Mouse (Mus musculus) midbrain, postnatal 0 days (tissue): ENCODE data around the gene Dnajc16. TPM values are rescaled to one million over a fixed set of nuclear protein-coding genes. Genes with fewer than 3 reads are reported as not detected.

Source experiments
- ATAC-seq: fragments of 200-750 bp; cut with Nextera tagmentation; 2 replicates; pipeline ENCODE4 v1.8.0; 2017; ENCODE audit warnings: moderate number of reproducible peaks, mild to moderate bottlenecking, moderate TSS enrichment, moderate library complexity; ENCODE audit not compliant: low FRiP score
- DNase-seq: peaks from one replicate; pipeline ENCODE4 v3.0.0-alpha.2; 2015; ENCODE audit warnings: low spot score
- H3K27ac ChIP-seq: fragments of 300-500 bp; sonication (generic); 2 replicates; pipeline ENCODE4 v1.5.1; 2014; ENCODE audit warnings: low read depth, mild to moderate bottlenecking, low read length, mixed read lengths
- H3K27me3 ChIP-seq: fragments of 300-500 bp; sonication (generic); 2 replicates; pipeline ENCODE4 v1.6.1; 2014; ENCODE audit warnings: low read length, control low read depth, mixed read lengths; ENCODE audit not compliant: insufficient read depth
- H3K36me3 ChIP-seq: fragments of 300-500 bp; sonication (generic); 2 replicates; pipeline ENCODE4 v1.6.1; 2014; ENCODE audit warnings: low read length, control low read depth, mixed read lengths; ENCODE audit not compliant: insufficient read depth
- H3K4me1 ChIP-seq: fragments of 300-500 bp; sonication (generic); 2 replicates; pipeline ENCODE4 v1.6.1; 2014; ENCODE audit warnings: mild to moderate bottlenecking, control low read depth, antibody characterized with exemption, low read length, mixed read lengths; ENCODE audit not compliant: insufficient read depth
- H3K4me2 ChIP-seq: fragments of 300-500 bp; sonication (generic); 2 replicates; pipeline ENCODE4 v1.6.1; 2014; ENCODE audit warnings: low read depth, mild to moderate bottlenecking, low read length, mixed read lengths; ENCODE audit not compliant: poor library complexity, severe bottlenecking
- H3K4me3 ChIP-seq: fragments of 300-500 bp; sonication (generic); 2 replicates; pipeline ENCODE4 v1.5.1; 2014; ENCODE audit warnings: low read depth, mild to moderate bottlenecking, low read length, moderate library complexity
- H3K9ac ChIP-seq: fragments of 300-500 bp; sonication (generic); replicated peaks from 2 replicates; pipeline ENCODE4 v1.6.1; 2014; ENCODE audit warnings: mild to moderate bottlenecking, low read length, moderate library complexity, mixed read lengths; ENCODE audit not compliant: poor library complexity, severe bottlenecking
- H3K9me3 ChIP-seq: fragments of 300-500 bp; sonication (generic); 2 replicates; pipeline ENCODE4 v1.6.1; 2016; ENCODE audit warnings: low read length, control low read depth
- CTCF ChIP-seq: IDR thresholded peaks from 2 replicates; pipeline ENCODE4 v1.5.1; 2016; ENCODE audit warnings: antibody characterized with exemption, mild to moderate bottlenecking
- WGBS: fragments of 180-500 bp; shearing (Covaris S2); extraction: QIAGEN DNeasy Blood & Tissue Kit; methylation state at CpG from one replicate; pipeline ENCODE4 v1.1.7; 2014; 5-methylcytosine and 5-hydroxymethylcytosine counted together
- polyA plus RNA-seq: library from polyadenylated mRNA; unstranded; fragments of >200 nt; fragmentation: Nextera tagmentation; extraction: Ambion mirVana; gene quantifications from 2 replicates; pipeline ENCODE4 v1.2.1, GENCODE M21; 2015
- total RNA-seq: library from RNA; depleted of rRNA; stranded (reverse); fragments of >200 nt; gene quantifications from 2 replicates; pipeline ENCODE4 v1.2.3, GENCODE M21; 2014

Gene Dnajc16
- total and polyA plus RNA-seq, 2 experiments from 2014 or later: 7.2 to 18.2 TPM

DNA sequence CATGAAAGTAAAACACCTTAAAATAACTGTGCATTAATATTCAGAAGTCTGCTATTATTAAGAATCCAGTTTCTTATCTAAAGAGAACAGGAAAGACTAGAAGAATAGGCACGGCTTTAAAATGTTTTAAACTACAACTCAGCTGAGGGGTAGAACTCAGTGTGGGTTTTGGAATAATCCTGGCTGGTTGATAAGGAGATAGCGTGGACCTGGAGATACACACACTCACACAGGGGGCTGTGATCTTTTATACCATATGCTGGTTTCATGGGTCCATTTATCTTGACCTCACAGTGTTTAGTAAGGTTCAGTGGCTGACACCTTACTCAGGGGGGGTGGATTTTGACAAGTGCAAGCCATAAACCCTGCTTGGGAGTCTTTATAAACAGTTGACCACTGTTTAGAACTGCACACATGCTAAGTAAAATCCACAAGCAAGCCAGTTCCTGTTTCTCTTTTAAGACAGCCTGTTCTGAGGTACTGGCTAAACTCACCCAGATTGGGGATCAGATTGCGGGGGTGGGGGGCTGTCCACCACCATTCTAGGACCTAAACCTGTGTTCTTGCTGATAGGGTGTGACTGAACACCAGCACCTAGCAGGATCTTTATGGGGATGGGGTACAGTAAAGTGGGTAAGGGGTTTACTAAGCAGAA is 1.0 kb downstream of the Dnajc16 start:
- H3K4me2 ChIP-seq: peak overlapping the region; percentile 87
- H3K36me3 ChIP-seq: peaks cover 9% of the 10 kb centered on the region; the same call in 1 of the 2 replicates
- DNase-seq (no peak), ATAC-seq (no peak)
- TF ChIP-seq CTCF: no peak
- peak overlapping the region; percentile 98 for H3K4me3 ChIP-seq
- no peaks in the 10 kb centered on the region for H3K27me3 ChIP-seq
- H3K27ac ChIP-seq: peak overlapping the region; percentile 88
- no peaks in the 10 kb centered on the region for H3K9me3 ChIP-seq
- peak overlapping the region; percentile 93 for H3K9ac ChIP-seq
- H3K4me1 ChIP-seq: no peaks in the 10 kb centered on the region
- 53% methylated on average over 3 of the region's 3 CpGs for WGBS

- no peak overlapping the region for H3K4me3 ChIP-seq
- peaks cover 28% of the 10 kb centered on the region for H3K36me3 ChIP-seq
- no peaks in the 10 kb centered on the region for H3K27me3 ChIP-seq
- no peak overlapping the region for H3K4me2 ChIP-seq
- DNase-seq (no peak), ATAC-seq (no peak)
- no peak overlapping the region for H3K9ac ChIP-seq
- no peak overlapping the region for H3K27ac ChIP-seq
- no peak for TF ChIP-seq CTCF
- H3K4me1 ChIP-seq: no peaks in the 10 kb centered on the region
- WGBS: 95% methylated on average over 7 of the region's 7 CpGs
- H3K9me3 ChIP-seq: no peaks in the 10 kb centered on the region
These were observed 3.3 kb downstream of the Dnajc16 start for GRCm38 (mm10) chr4:141787462-141787861.

GRCm38 (mm10) chr4:141787046-141787445 is 3.7 kb downstream of the Dnajc16 start:
- no peak overlapping the region for H3K4me3 ChIP-seq
- no peaks in the 10 kb centered on the region for H3K4me1 ChIP-seq
- H3K27ac ChIP-seq: no peak overlapping the region

DNA sequence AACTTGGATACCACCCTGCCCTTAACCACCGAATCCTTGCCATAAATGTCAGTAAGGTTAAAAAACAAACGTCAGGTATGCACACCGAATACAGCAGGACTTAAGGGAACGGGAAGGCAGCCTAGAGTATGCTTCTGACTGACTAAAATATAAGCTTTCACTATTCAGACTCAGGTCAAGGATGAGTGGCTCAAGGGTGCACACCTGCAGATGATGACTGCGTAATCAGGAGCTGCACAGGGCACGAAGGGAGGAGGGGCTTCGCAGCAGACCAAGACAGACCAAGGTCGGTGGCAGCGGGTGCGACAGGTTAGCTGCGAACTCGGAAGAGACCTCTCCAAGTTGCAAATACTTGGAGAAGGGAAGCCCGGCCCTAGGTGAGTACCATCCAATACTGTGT is 4.6 kb downstream of the Dnajc16 start:
- no peak overlapping the region for H3K4me2 ChIP-seq
- TF ChIP-seq CTCF: no peak
- H3K36me3 ChIP-seq: peaks cover 39% of the 10 kb centered on the region
- DNase-seq: no peak
- H3K27me3 ChIP-seq: no peaks in the 10 kb centered on the region
- no peak overlapping the region for H3K27ac ChIP-seq
- H3K9me3 ChIP-seq: no peaks in the 10 kb centered on the region
- WGBS: 92% methylated on average over 13 of the region's 13 CpGs
- no peak for ATAC-seq
- no peak overlapping the region for H3K4me3 ChIP-seq
- no peak overlapping the region for H3K9ac ChIP-seq
- no peaks in the 10 kb centered on the region for H3K4me1 ChIP-seq

More at GRCm38 (mm10) chr4:141787046-141787445, 3.7 kb downstream of the Dnajc16 start:
- Histone ChIP-seq H3K9ac (no peak overlapping the region), H3K9me3 (no peaks in the 10 kb centered on the region), H3K36me3 (peaks cover 32% of the 10 kb centered on the region), H3K27me3 (no peaks in the 10 kb centered on the region), H3K4me2 (no peak overlapping the region)
- WGBS: 76% methylated on average over 6 of the region's 6 CpGs
- no peak for ATAC-seq
- TF ChIP-seq CTCF: no peak
- DNase-seq: no peak

DNA sequence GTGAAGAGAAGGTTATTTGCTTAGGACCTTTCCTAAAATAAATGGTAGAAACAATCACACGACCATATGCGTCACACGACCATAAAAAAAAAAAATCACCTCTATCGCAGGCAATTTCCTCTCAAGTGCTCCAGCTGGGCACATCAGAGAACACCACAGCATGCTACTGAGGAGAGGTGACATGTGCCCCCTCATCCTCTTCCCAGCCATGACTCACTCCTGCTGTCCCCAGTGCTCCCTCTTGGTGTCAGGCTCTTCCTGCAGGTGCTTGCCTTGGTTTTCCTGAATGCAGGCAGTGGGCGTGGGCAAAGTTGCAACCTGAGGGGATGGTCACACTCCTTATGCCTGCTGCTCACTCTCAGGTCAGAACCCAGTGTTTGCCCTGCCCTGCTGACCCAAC is 5.9 kb downstream of the Dnajc16 start:
- TF ChIP-seq CTCF: no peak
- no peaks in the 10 kb centered on the region for H3K27me3 ChIP-seq
- H3K4me1 ChIP-seq: no peaks in the 10 kb centered on the region
- ATAC-seq (no peak), DNase-seq (no peak)
- H3K9me3 ChIP-seq: no peaks in the 10 kb centered on the region
- H3K4me3 ChIP-seq: no peak overlapping the region
- 86% methylated on average over 5 of the region's 5 CpGs for WGBS
- peaks cover 43% of the 10 kb centered on the region for H3K36me3 ChIP-seq
- H3K4me2 ChIP-seq: no peak overlapping the region
- no peak overlapping the region for H3K9ac ChIP-seq
- H3K27ac ChIP-seq: no peak overlapping the region

DNA sequence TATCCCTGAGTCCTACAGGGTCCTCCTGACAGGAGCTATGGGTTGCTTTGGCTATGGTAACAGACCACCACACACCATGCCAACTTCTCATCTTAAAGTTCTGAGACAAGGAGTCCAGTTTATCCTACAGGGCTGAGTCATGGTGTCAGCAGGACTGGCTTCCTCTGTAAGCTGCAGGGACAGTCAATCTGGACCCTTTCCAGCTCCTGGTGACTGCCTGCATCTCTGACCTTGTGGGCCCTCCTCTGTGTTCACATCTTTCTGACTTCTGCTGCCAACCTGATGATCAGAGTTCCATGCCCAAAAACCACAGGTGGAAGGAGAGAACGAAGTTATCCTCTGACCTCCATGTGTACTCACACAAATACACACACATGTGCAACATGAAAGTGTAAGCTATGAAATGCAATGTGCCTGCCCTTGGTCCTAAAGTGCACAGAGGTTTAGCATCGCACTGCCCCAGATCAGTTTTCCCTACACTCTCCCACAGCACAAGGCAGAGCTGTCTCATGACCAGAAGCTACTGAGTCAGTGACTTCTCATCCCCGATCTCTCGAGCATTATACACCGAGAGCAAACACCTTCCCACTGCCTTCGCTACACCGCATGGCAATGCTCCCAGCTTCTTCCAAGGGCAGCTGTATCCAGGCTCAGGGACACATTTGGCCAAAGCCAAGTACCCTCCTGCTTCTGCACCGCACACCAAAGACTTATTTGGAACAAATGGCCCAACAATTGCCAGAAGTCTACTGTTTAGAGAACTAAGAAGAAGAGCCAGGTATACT is 9.3 kb downstream of the Dnajc16 start:
- no peak for DNase-seq
- TF ChIP-seq CTCF: no peak
- 95% methylated on average over 8 of the region's 8 CpGs for WGBS
- no peaks in the 10 kb centered on the region for H3K9me3 ChIP-seq
- H3K4me1 ChIP-seq: no peaks in the 10 kb centered on the region
- peaks cover 60% of the 10 kb centered on the region for H3K36me3 ChIP-seq
- ATAC-seq: no peak
- H3K9ac ChIP-seq: no peak overlapping the region
- H3K4me3 ChIP-seq: no peak overlapping the region
- no peak overlapping the region for H3K4me2 ChIP-seq
- no peak overlapping the region for H3K27ac ChIP-seq
- no peaks in the 10 kb centered on the region for H3K27me3 ChIP-seq
